Mouse (Mus musculus) forebrain, embryonic 14.5 days (tissue): ENCODE results near the gene Grk2. TPM values are rescaled to one million over a fixed set of nuclear protein-coding genes. Genes with fewer than 3 reads are reported as not detected.
"Not testable (repeated sequence)": the region's sequence is repeated elsewhere in the genome, so short reads cannot be mapped to it uniquely, and the experiment has no call there.

ENCODE experiments used
- ATAC-seq: fragments of 200-750 bp; cut with Nextera tagmentation; 2 replicates; pipeline ENCODE4 v1.8.0; 2017; ENCODE audit warnings: mild to moderate bottlenecking, moderate library complexity
- DNase-seq: peaks from one replicate; pipeline ENCODE4 v3.0.0-alpha.2; 2015; ENCODE audit warnings: low spot score
- H3K27ac ChIP-seq: fragments of 300-500 bp; sonication (generic); 2 replicates; pipeline ENCODE4 v1.5.1; 2014; ENCODE audit warnings: low read depth, mild to moderate bottlenecking, control low read depth, low read length, moderate library complexity
- H3K27me3 ChIP-seq: fragments of 300-500 bp; sonication (generic); replicated peaks from 2 replicates; pipeline ENCODE4 v1.6.1; 2014; ENCODE audit warnings: low read length, control low read depth, mixed read lengths; ENCODE audit not compliant: control insufficient read depth, insufficient read depth
- H3K36me3 ChIP-seq: fragments of 300-500 bp; sonication (generic); 2 replicates; pipeline ENCODE4 v1.6.1; 2014; ENCODE audit warnings: low read length, control low read depth; ENCODE audit not compliant: control insufficient read depth, insufficient read depth
- H3K4me1 ChIP-seq: fragments of 300-500 bp; sonication (generic); 2 replicates; pipeline ENCODE4 v1.6.1; 2014; ENCODE audit warnings: antibody characterized with exemption, low read length, control low read depth; ENCODE audit not compliant: control insufficient read depth, insufficient read depth
- H3K4me2 ChIP-seq: fragments of 300-500 bp; sonication (generic); 2 replicates; pipeline ENCODE4 v1.6.1; 2014; ENCODE audit warnings: mild to moderate bottlenecking, control low read depth, low read length
- H3K4me3 ChIP-seq: fragments of 300-500 bp; sonication (generic); 2 replicates; pipeline ENCODE4 v1.5.1; 2014; ENCODE audit warnings: low read depth, low read length, control low read depth
- H3K9ac ChIP-seq: fragments of 300-500 bp; sonication (generic); 2 replicates; pipeline ENCODE4 v1.6.1; 2014; ENCODE audit warnings: mild to moderate bottlenecking, low read length, control low read depth, moderate library complexity
- H3K9me3 ChIP-seq: fragments of 300-500 bp; sonication (generic); replicated peaks from 2 replicates; pipeline ENCODE4 v1.6.1; 2016; ENCODE audit warnings: low read length, control low read depth, mixed read lengths; ENCODE audit not compliant: control insufficient read depth
- WGBS: fragments of 180-500 bp; shearing (Covaris S2); extraction: QIAGEN DNeasy Blood & Tissue Kit; methylation state at CpG from one replicate; pipeline ENCODE4 v1.1.7; 2014; 5-methylcytosine and 5-hydroxymethylcytosine counted together
- microRNA-seq: library from miRNA; unstranded; fragments of <30 nt; microRNA quantifications from one replicate; pipeline ENCODE4, GENCODE M21; 2016
- polyA plus RNA-seq: library from polyadenylated mRNA; unstranded; fragments of >200 nt; fragmentation: Nextera tagmentation; extraction: Ambion mirVana; gene quantifications from 2 replicates; pipeline ENCODE4 v1.2.1, GENCODE M21; 2014

The Grk2 gene
- polyA plus RNA-seq, 1 experiment from 2014 or later: 17.1 TPM

DNA sequence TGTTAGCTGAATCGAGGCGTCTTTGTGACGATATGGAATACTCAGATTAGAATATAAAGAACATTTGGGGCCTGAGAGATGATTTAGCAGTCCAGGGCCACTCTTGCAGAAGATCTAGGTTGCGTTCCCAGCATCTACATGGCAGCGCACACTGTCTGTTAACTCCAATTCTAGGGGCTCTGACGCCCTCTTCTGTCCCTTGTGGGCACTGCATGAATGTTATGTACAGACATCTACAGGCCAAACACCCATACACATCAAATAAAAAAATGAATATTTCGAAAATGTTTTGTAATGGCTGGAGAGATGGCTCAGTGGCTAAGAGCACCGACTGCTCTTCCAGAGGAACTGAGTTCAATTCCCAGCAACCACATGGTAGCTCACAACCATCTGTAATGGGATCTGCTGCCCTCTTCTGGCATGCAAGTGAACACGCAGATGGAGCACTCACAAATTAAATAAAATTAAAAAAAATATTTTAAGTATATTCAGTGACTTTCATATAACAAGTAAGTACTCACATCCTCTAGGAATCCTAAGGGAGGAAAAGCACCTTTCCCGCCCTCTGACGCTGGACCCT is 50.3 kb downstream of the Grk2 start:
- Histone ChIP-seq H3K36me3 (no peaks in the 10 kb centered on the region), H3K4me3 (no peak overlapping the region), H3K9ac (no peak overlapping the region), H3K9me3 (no peaks in the 10 kb centered on the region), H3K27me3 (no peaks in the 10 kb centered on the region), H3K4me2 (no peak overlapping the region), H3K4me1 (no peaks in the 10 kb centered on the region), H3K27ac (no peak overlapping the region)
- no peak for ATAC-seq
- no peak for DNase-seq
- WGBS: 73% methylated on average over 11 of the region's 11 CpGs

DNA sequence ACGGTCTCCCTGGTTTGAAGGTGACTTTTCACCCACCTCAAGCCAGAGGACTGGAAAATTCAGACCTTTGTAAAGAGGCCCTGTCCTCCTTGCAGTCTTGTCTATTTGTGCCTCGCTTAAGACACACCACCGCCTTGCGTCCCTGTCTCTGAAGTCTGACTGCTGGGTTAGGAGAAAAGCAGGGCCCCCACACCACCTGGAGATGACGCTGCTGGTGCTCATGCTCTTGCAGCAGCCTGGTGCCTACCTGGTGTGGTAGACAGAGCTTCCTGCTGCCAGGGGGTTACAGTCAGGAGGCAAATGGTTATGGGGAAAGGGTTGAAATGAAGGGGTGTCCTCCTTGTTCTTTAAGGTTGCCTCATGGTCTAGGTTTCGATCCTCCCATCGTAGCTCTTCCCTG is 51.8 kb downstream of the Grk2 start:
- DNase-seq (no peak), ATAC-seq (no peak)
- Histone ChIP-seq H3K9me3 (no peaks in the 10 kb centered on the region), H3K4me1 (no peaks in the 10 kb centered on the region), H3K9ac (no peak overlapping the region), H3K27me3 (no peaks in the 10 kb centered on the region), H3K4me3 (no peak overlapping the region), H3K36me3 (no peaks in the 10 kb centered on the region), H3K4me2 (no peak overlapping the region), H3K27ac (no peak overlapping the region)
- 92% methylated on average over 7 of the region's 7 CpGs for WGBS

DNA sequence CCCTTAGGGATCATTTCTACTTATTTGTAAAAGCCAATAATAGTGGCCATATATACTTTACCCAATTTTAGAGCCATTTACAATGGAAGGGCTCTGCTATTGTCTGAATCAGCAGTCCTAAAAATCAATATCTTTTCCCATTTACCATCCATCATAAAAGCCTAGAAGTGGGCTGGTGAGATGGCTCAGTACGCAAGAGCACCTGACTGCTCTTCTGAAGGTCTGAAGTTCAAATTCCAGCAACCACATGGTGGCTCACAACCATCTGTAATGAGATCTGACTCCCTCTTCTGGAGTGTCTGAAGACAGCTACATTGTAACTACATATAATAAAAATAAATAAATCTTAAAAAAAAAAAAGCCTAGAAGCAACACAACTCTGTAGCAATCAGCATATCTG is 57.3 kb downstream of the Grk2 start:
- 88% methylated on average over 1 of the region's 1 CpGs for WGBS
- not testable (repeated sequence) for DNase-seq, H3K27ac ChIP-seq, H3K9me3 ChIP-seq, H3K4me2 ChIP-seq, H3K4me3 ChIP-seq, H3K4me1 ChIP-seq, ATAC-seq, H3K9ac ChIP-seq, H3K27me3 ChIP-seq, H3K36me3 ChIP-seq

DNA sequence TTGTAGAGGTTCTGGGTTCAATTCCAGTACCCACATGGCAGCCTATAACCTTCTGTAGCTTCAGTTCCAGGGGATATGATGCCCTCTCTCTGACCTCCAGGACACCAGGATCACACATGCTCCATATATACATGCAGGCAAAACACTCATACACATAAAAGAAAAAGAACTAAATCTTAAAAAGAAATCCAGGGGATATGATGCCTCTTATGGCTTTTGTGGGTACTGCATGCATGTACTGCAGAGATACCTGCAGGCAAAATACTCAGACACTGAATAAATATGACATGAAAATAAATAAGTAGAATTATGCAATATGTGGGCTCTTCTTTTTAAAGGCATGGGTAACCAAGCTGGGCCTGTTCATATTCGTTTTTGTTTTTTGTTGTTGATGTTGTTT is 59.0 kb downstream of the Grk2 start:
- Histone ChIP-seq H3K9ac (no peak overlapping the region), H3K36me3 (no peaks in the 10 kb centered on the region), H3K27me3 (no peaks in the 10 kb centered on the region), H3K27ac (no peak overlapping the region), H3K4me2 (no peak overlapping the region), H3K4me3 (no peak overlapping the region), H3K4me1 (no peaks in the 10 kb centered on the region), H3K9me3 (no peaks in the 10 kb centered on the region)
- no peak for ATAC-seq
- 46% methylated on average over 1 of the region's 1 CpGs for WGBS
- DNase-seq: no peak

DNA sequence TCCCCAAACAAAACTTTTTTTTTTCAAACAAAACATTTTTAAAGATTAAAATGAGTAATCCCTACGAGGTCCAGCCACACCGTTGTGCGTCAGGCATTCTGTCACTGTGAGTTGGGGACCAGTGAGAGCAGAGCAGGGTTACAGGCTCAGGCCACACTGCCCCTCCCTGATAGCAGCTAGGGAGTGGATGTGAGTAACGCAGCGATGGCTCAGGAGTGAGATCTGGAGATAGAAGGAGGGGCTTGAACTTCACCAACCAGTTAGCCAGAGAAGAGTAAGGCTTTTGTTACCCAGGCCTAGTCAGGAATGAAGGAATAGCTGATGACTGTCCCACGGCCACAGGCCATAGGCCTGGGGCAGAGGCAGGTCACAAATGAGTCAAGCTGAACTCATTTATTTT is 61.2 kb downstream of the Grk2 start:
- H3K4me3 ChIP-seq: no peak overlapping the region
- WGBS: 84% methylated on average over 6 of the region's 6 CpGs
- H3K9ac ChIP-seq: no peak overlapping the region
- DNase-seq (no peak), ATAC-seq (no peak)
- H3K36me3 ChIP-seq: no peaks in the 10 kb centered on the region
- H3K4me2 ChIP-seq: no peak overlapping the region
- no peak overlapping the region for H3K27ac ChIP-seq
- H3K9me3 ChIP-seq: no peaks in the 10 kb centered on the region
- H3K4me1 ChIP-seq: no peaks in the 10 kb centered on the region
- H3K27me3 ChIP-seq: no peaks in the 10 kb centered on the region

- Histone ChIP-seq H3K27ac (no peak overlapping the region), H3K4me1 (no peaks in the 10 kb centered on the region), H3K36me3 (no peaks in the 10 kb centered on the region), H3K9me3 (no peaks in the 10 kb centered on the region), H3K27me3 (no peaks in the 10 kb centered on the region), H3K4me3 (no peak overlapping the region), H3K4me2 (no peak overlapping the region), H3K9ac (no peak overlapping the region)
- no peak for ATAC-seq
- WGBS: 73% methylated on average over 3 of the region's 3 CpGs
- DNase-seq: no peak
Measured at GRCm38 (mm10) chr19:4242416-4242815, 63.6 kb downstream of the Grk2 start.

GRCm38 (mm10) chr19:4240247-4240668 is 65.8 kb downstream of the Grk2 start:
- 81% methylated on average over 8 of the region's 8 CpGs for WGBS
- no peaks in the 10 kb centered on the region for H3K36me3 ChIP-seq
- H3K27me3 ChIP-seq: no peaks in the 10 kb centered on the region
- no peaks in the 10 kb centered on the region for H3K9me3 ChIP-seq
- no peak overlapping the region for H3K9ac ChIP-seq
- no peak overlapping the region for H3K4me2 ChIP-seq
- DNase-seq (no peak), ATAC-seq (no peak)
- H3K27ac ChIP-seq: no peak overlapping the region
- H3K4me3 ChIP-seq: no peak overlapping the region
- no peaks in the 10 kb centered on the region for H3K4me1 ChIP-seq

Small RNA genes within 50 kb of the gene (microRNA-seq; reads per million reads assigned to microRNA genes)
- 0.53 reads per million for gene Mir6985

Other genes starting within 250 kb of the Grk2 start
- gene Gstp3, start 246.7 kb downstream of the Grk2 start, polyA plus RNA-seq: not detected in 2 replicates
- not detected in 2 replicates for gene Cabp2, start 224.6 kb downstream of the Grk2 start, polyA plus RNA-seq
- 88.6 and 91.7 TPM in 2 replicates for gene Cdk2ap2, start 209.0 kb downstream of the Grk2 start, polyA plus RNA-seq
- 29.1 and 40.8 TPM in 2 replicates for gene Pitpnm1, start 206.2 kb downstream of the Grk2 start, polyA plus RNA-seq
- gene Aip, start 180.4 kb downstream of the Grk2 start, polyA plus RNA-seq: 85.2 and 94.4 TPM in 2 replicates
- not detected in 2 replicates for gene Gpr152, start 166.4 kb downstream of the Grk2 start, polyA plus RNA-seq
- 0.08 and 0.12 TPM in 2 replicates for gene Cabp4, start 162.2 kb downstream of the Grk2 start, polyA plus RNA-seq
- gene Coro1b, start 157.6 kb downstream of the Grk2 start, polyA plus RNA-seq: 134 and 154 TPM in 2 replicates
- gene Ptprcap, start 152.6 kb downstream of the Grk2 start, polyA plus RNA-seq: 0.24 TPM in 1 of 2 replicates, not detected in the other
- 32.3 and 35.5 TPM in 2 replicates for gene Rps6kb2, start 142.9 kb downstream of the Grk2 start, polyA plus RNA-seq
- 3.9 and 4.2 TPM in 2 replicates for gene Carns1, start 130.7 kb downstream of the Grk2 start, polyA plus RNA-seq
- gene Tbc1d10c, start 114.9 kb downstream of the Grk2 start, polyA plus RNA-seq: 0.52 and 0.80 TPM in 2 replicates
- 608 and 689 TPM in 2 replicates for gene Ppp1ca, start 114.2 kb downstream of the Grk2 start, polyA plus RNA-seq
- 25.5 and 25.7 TPM in 2 replicates for gene Rad9a, start 104.6 kb downstream of the Grk2 start, polyA plus RNA-seq
- 0.61 and 0.85 TPM in 2 replicates for gene Clcf1, start 92.0 kb downstream of the Grk2 start, polyA plus RNA-seq
- not detected in 2 replicates for gene AC109138.7, start 91.9 kb downstream of the Grk2 start, polyA plus RNA-seq
- gene Pold4, start 74.3 kb downstream of the Grk2 start, polyA plus RNA-seq: 17.6 and 19.0 TPM in 2 replicates
- 4.0 and 4.3 TPM in 2 replicates for gene Ssh3, start 37.0 kb downstream of the Grk2 start, polyA plus RNA-seq
- gene Ankrd13d, start 23.1 kb downstream of the Grk2 start, polyA plus RNA-seq: 16.3 and 23.9 TPM in 2 replicates
- gene Kdm2a, start 92.1 kb upstream of the Grk2 start, polyA plus RNA-seq: 29.2 and 36.3 TPM in 2 replicates
- gene Rhod, start 133.2 kb upstream of the Grk2 start, polyA plus RNA-seq: 6.3 and 8.3 TPM in 2 replicates
- 1.9 TPM in 2 replicates for gene Syt12, start 171.2 kb upstream of the Grk2 start, polyA plus RNA-seq
- gene 2010003K11Rik, start 192.4 kb upstream of the Grk2 start, polyA plus RNA-seq: not detected in 2 replicates
- 14.8 and 19.2 TPM in 2 replicates for gene Pcx, start 204.2 kb upstream of the Grk2 start, polyA plus RNA-seq